In genomic region chr8:110941453-110941948, GRCm38 (mm10) we compare ENCODE assay signal across 8 mouse cellular contexts. TPM values are rescaled to one million over a fixed set of nuclear protein-coding genes. Genes with fewer than 3 reads are reported as not detected.
DNase-seq lines count a peak whose midpoint lies in the region; ATAC-seq and TF ChIP-seq lines count a peak whose summit lies in the region.

No protein-coding gene starts in this region.

- H3K9ac ChIP-seq in embryonic facial prominence, embryonic 13.5 days, result no peak overlapping the region
- no peak overlapping the region for H3K9ac ChIP-seq in liver, embryonic 13.5 days
- H3K9ac ChIP-seq in stomach, embryonic 16.5 days (ENCODE audit: low read length), result 0 out of 2 replicates have a peak overlapping the region, but pooled peaks have one; percentile 5
- H3K9ac ChIP-seq in forebrain, embryonic 13.5 days, result no peak overlapping the region

- H3K4me1 ChIP-seq in embryonic facial prominence, embryonic 13.5 days, result peaks cover 31% of the 10 kb centered on the region
- H3K4me1 ChIP-seq in liver, embryonic 13.5 days (replicated peaks), result peaks cover 84% of the 10 kb centered on the region
- peaks cover 11% of the 10 kb centered on the region for H3K4me1 ChIP-seq in stomach, embryonic 16.5 days (ENCODE audit: control insufficient read depth, insufficient read depth, low read length)
- peaks cover 4% of the 10 kb centered on the region for H3K4me1 ChIP-seq in forebrain, embryonic 13.5 days

- no peak overlapping the region for H3K4me3 ChIP-seq in C2C12 (ENCODE audit: insufficient read depth, poor library complexity, severe bottlenecking)
- no peak overlapping the region for H3K4me3 ChIP-seq in embryonic facial prominence, embryonic 13.5 days
- no peak overlapping the region for H3K4me3 ChIP-seq in liver, embryonic 13.5 days (replicated peaks)
- no peak overlapping the region for H3K4me3 ChIP-seq in stomach, embryonic 16.5 days (replicated peaks; ENCODE audit: low read length)
- no peak overlapping the region for H3K4me3 ChIP-seq in forebrain, embryonic 13.5 days

- H3K27ac ChIP-seq in embryonic facial prominence, embryonic 13.5 days, result peak overlapping the region; percentile 48; the same call in 1 of the 2 replicates
- H3K27ac ChIP-seq in liver, embryonic 13.5 days, result 0 out of 2 replicates have a peak overlapping the region, but pooled peaks have one; percentile 47
- H3K27ac ChIP-seq in stomach, embryonic 16.5 days (ENCODE audit: low read length), result peak overlapping the region; percentile 56
- no peak overlapping the region for H3K27ac ChIP-seq in forebrain, embryonic 13.5 days

- peak overlapping the region; percentile 25 for H3ac ChIP-seq in C2C12 (ENCODE audit: control insufficient read depth, insufficient read length, low read depth)

- TF ChIP-seq CTCF in C2C12 (IDR thresholded peaks at IDR 0.05; ENCODE audit: control insufficient read depth, insufficient read depth, insufficient read length), result no peak

- H3K9me3 ChIP-seq in embryonic facial prominence, embryonic 13.5 days, result no peaks in the 10 kb centered on the region
- H3K9me3 ChIP-seq in liver, embryonic 13.5 days (replicated peaks), result no peaks in the 10 kb centered on the region
- no peaks in the 10 kb centered on the region for H3K9me3 ChIP-seq in stomach, embryonic 16.5 days (replicated peaks; ENCODE audit: control insufficient read depth, low read length)
- H3K9me3 ChIP-seq in forebrain, embryonic 13.5 days (replicated peaks), result no peaks in the 10 kb centered on the region

- H3K79me2 ChIP-seq in C2C12 (ENCODE audit: control insufficient read depth, insufficient read depth), result peaks cover 74% of the 10 kb centered on the region

- WGBS in embryonic facial prominence, embryonic 13.5 days, result 70% methylated on average over 10 of the region's 10 CpGs
- WGBS in liver, embryonic 13.5 days (ENCODE audit: insufficient replicate concordance), result 60% methylated on average over 10 of the region's 10 CpGs
- WGBS in stomach, embryonic 16.5 days, result 46% methylated on average over 10 of the region's 10 CpGs
- 55% methylated on average over 10 of the region's 10 CpGs for WGBS in forebrain, embryonic 13.5 days

- intact Hi-C loops in heart, postnatal 14 days (cut with DNase I), result no loop called here

- no peak for ATAC-seq in embryonic facial prominence, embryonic 13.5 days (ENCODE audit: insufficient number of reproducible peaks, insufficient read depth, low FRiP score, low TSS enrichment, low read depth)
- ATAC-seq in liver, embryonic 13.5 days (ENCODE audit: low read depth), result no peak
- peak; percentile 81 for ATAC-seq in stomach, embryonic 16.5 days (ENCODE audit: insufficient read depth, low FRiP score)
- ATAC-seq in forebrain, embryonic 13.5 days, result no peak

- peak overlapping the region; percentile 2; the same call in 1 of the 2 replicates for H3K4me2 ChIP-seq in embryonic facial prominence, embryonic 13.5 days
- no peak overlapping the region for H3K4me2 ChIP-seq in liver, embryonic 13.5 days
- H3K4me2 ChIP-seq in stomach, embryonic 16.5 days (ENCODE audit: low read depth, low read length), result peak overlapping the region; percentile 22
- no peak overlapping the region for H3K4me2 ChIP-seq in forebrain, embryonic 13.5 days

- DNase-seq in adipocyte (ENCODE audit: low spot score), result peak; percentile 85
- DNase-seq in heart, postnatal 14 days, result peak; percentile 84 to 87
- no peak for DNase-seq in liver, embryonic 13.5 days
- DNase-seq in thymus, postnatal 36 days, result no peak

- peaks cover 15% of the 10 kb centered on the region for H3K79me3 ChIP-seq in C2C12 (ENCODE audit: low read depth)

- H3K36me3 ChIP-seq in C2C12 (ENCODE audit: control insufficient read depth, insufficient read depth), result peaks cover 8% of the 10 kb centered on the region
- H3K36me3 ChIP-seq in embryonic facial prominence, embryonic 13.5 days, result peaks cover 6% of the 10 kb centered on the region; the same call in 1 of the 2 replicates
- H3K36me3 ChIP-seq in liver, embryonic 13.5 days, result peaks cover 23% of the 10 kb centered on the region
- no peaks in the 10 kb centered on the region for H3K36me3 ChIP-seq in stomach, embryonic 16.5 days (ENCODE audit: control insufficient read depth, insufficient read depth, low read length)
- H3K36me3 ChIP-seq in forebrain, embryonic 13.5 days (ENCODE audit: poor library complexity, severe bottlenecking), result no peaks in the 10 kb centered on the region

- no peaks in the 10 kb centered on the region for H3K27me3 ChIP-seq in C2C12 (ENCODE audit: control insufficient read depth, insufficient read depth, insufficient read length)
- H3K27me3 ChIP-seq in embryonic facial prominence, embryonic 13.5 days, result no peaks in the 10 kb centered on the region
- H3K27me3 ChIP-seq in liver, embryonic 13.5 days, result no peaks in the 10 kb centered on the region
- H3K27me3 ChIP-seq in stomach, embryonic 16.5 days (ENCODE audit: control insufficient read depth, insufficient read depth, low read length), result no peaks in the 10 kb centered on the region
- H3K27me3 ChIP-seq in forebrain, embryonic 13.5 days, result no peaks in the 10 kb centered on the region

TF ChIP-seq in C2C12, 6 proteins besides CTCF, POLR2A, EP300 and RAD21:
- TF ChIP-seq MYOG (IDR thresholded peaks at IDR 0.05; ENCODE audit: control insufficient read depth, extremely low read depth, insufficient read length) (no peak), MAX (IDR thresholded peaks at IDR 0.05) (peak; percentile 77), USF1 (IDR thresholded peaks at IDR 0.05; ENCODE audit: low read depth) (no peak), FOSL1 (IDR thresholded peaks at IDR 0.05; ENCODE audit: insufficient read depth, low read length, poor library complexity, severe bottlenecking) (peak; percentile 66), MYOD1 (IDR thresholded peaks at IDR 0.05; ENCODE audit: control insufficient read depth, insufficient read length, low read depth) (peak; percentile 76)

RNA-seq across cellular contexts. Expression of gene St3gal2, which starts 21.8 kb away (rescaled TPM):
- polyA plus RNA-seq in C2C12 (2012; fragmentation: generic; extraction: Trizol), result 23.3 TPM
- 29.4 and 35.7 TPM in 2 replicates for polyA plus RNA-seq in embryonic facial prominence, embryonic 13.5 days (2015; fragmentation: Nextera tagmentation; extraction: Ambion mirVana)
- total RNA-seq in heart, postnatal 14 days (2021), result 10 to 100 TPM; 32.6 to 33.0 TPM
- polyA plus RNA-seq in liver, embryonic 13.5 days (2015; fragmentation: Nextera tagmentation; extraction: Ambion mirVana), result 21.0 and 25.2 TPM in 2 replicates
- polyA plus RNA-seq in stomach, embryonic 16.5 days (2015; fragmentation: Nextera tagmentation; extraction: Ambion mirVana), result 17.0 and 17.1 TPM in 2 replicates
- polyA plus RNA-seq in forebrain, embryonic 13.5 days (2015; fragmentation: Nextera tagmentation; extraction: Ambion mirVana), result 17.1 and 18.1 TPM in 2 replicates

RNA-seq across cellular contexts. Expression of gene Fuk, which starts 39.2 kb away (rescaled TPM):
- polyA plus RNA-seq in C2C12 (2012; fragmentation: generic; extraction: Trizol), result 6.4 TPM
- polyA plus RNA-seq in embryonic facial prominence, embryonic 13.5 days (2015; fragmentation: Nextera tagmentation; extraction: Ambion mirVana), result 13.0 and 15.2 TPM in 2 replicates
- total RNA-seq in heart, postnatal 14 days (2021), result 1 to 10 TPM; 6.2 to 6.3 TPM
- 2.8 and 3.0 TPM in 2 replicates for polyA plus RNA-seq in liver, embryonic 13.5 days (2015; fragmentation: Nextera tagmentation; extraction: Ambion mirVana)
- polyA plus RNA-seq in stomach, embryonic 16.5 days (2015; fragmentation: Nextera tagmentation; extraction: Ambion mirVana), result 12.2 and 13.3 TPM in 2 replicates
- 8.8 and 10.3 TPM in 2 replicates for polyA plus RNA-seq in forebrain, embryonic 13.5 days (2015; fragmentation: Nextera tagmentation; extraction: Ambion mirVana)

RNA-seq across cellular contexts. Expression of gene Ddx19a, which starts 56.1 kb away (rescaled TPM):
- 44.0 TPM for polyA plus RNA-seq in C2C12 (2012; fragmentation: generic; extraction: Trizol)
- 15.6 and 15.7 TPM in 2 replicates for polyA plus RNA-seq in embryonic facial prominence, embryonic 13.5 days (2015; fragmentation: Nextera tagmentation; extraction: Ambion mirVana)
- 10 to 100 TPM; 33.5 to 34.6 TPM for total RNA-seq in heart, postnatal 14 days (2021)
- 11.3 and 12.5 TPM in 2 replicates for polyA plus RNA-seq in liver, embryonic 13.5 days (2015; fragmentation: Nextera tagmentation; extraction: Ambion mirVana)
- 10.7 and 12.5 TPM in 2 replicates for polyA plus RNA-seq in stomach, embryonic 16.5 days (2015; fragmentation: Nextera tagmentation; extraction: Ambion mirVana)
- 14.0 and 14.7 TPM in 2 replicates for polyA plus RNA-seq in forebrain, embryonic 13.5 days (2015; fragmentation: Nextera tagmentation; extraction: Ambion mirVana)

Comparison
In these comparisons a context has a peak if more than half of its experiments do, and no peak if none do; other contexts are left out.
1. DNase-seq: peak in adipocyte (single experiment) and heart, postnatal 14 days (2 of 2); none in liver, embryonic 13.5 days (single experiment) and thymus, postnatal 36 days (0 of 2).
2. H3K4me2 ChIP-seq: peak in embryonic facial prominence, embryonic 13.5 days (single experiment) and stomach, embryonic 16.5 days (single experiment); none in liver, embryonic 13.5 days (single experiment) and forebrain, embryonic 13.5 days (single experiment).